Mouse (Mus musculus) T-helper 1 cell (primary cell): ENCODE measurements around the gene Papss1.

Experiments used
- in situ Hi-C: fragments of 300-600 bp; cut with MboI, MseI; formaldehyde crosslinking; loops from one replicate; pipeline ENCODE4 v1.15.1; 2025; ENCODE audit warnings: high pct_unique_total_duplicates

Papss1 gene

GRCm38 (mm10) chr3:131580040-131580439 is 15.5 kb downstream of the Papss1 start:
- in situ Hi-C loops = loop anchor here (10.0 kb wide), 1 partner anchor 595 kb away; no protein-coding TSS in a partner anchor

- in situ Hi-C loops = loop anchor here (10.0 kb wide), 1 partner anchor 594 kb away; no protein-coding TSS in a partner anchor
Measured at GRCm38 (mm10) chr3:131581096-131581495, 16.5 kb downstream of the Papss1 start.

GRCm38 (mm10) chr3:131586818-131587217 is 22.2 kb downstream of the Papss1 start:
- in situ Hi-C loops = loop anchor here (10.0 kb wide), 1 partner anchor 588 kb away; no protein-coding TSS in a partner anchor

GRCm38 (mm10) chr3:131587959-131588358 is 23.4 kb downstream of the Papss1 start:
- in situ Hi-C loops = loop anchor here (10.0 kb wide), 1 partner anchor 587 kb away; no protein-coding TSS in a partner anchor

GRCm38 (mm10) chr3:131593143-131593798 is 28.7 kb downstream of the Papss1 start:
- in situ Hi-C loops = no loop called here

GRCm38 (mm10) chr3:131594361-131594760 is 29.8 kb downstream of the Papss1 start:
- in situ Hi-C loops = no loop called here

- in situ Hi-C loops = no loop called here
Measured at GRCm38 (mm10) chr3:131595546-131596245, 31.1 kb downstream of the Papss1 start.

- in situ Hi-C loops = loop anchor here (5.0 kb wide), 1 partner anchor 47 kb away; no protein-coding TSS in a partner anchor
Measured at GRCm38 (mm10) chr3:131600726-131601125, 36.2 kb downstream of the Papss1 start.

- in situ Hi-C loops = loop anchor here (5.0 kb wide), 1 partner anchor 46 kb away; no protein-coding TSS in a partner anchor
Measured at GRCm38 (mm10) chr3:131601366-131601765, 36.8 kb downstream of the Papss1 start.

GRCm38 (mm10) chr3:131602995-131603414 is 38.4 kb downstream of the Papss1 start:
- in situ Hi-C loops = loop anchor here (5.0 kb wide), 1 partner anchor 44 kb away; no protein-coding TSS in a partner anchor

- in situ Hi-C loops = no loop called here
Measured at GRCm38 (mm10) chr3:131608112-131608511, 43.5 kb downstream of the Papss1 start.

- in situ Hi-C loops = no loop called here
Measured at GRCm38 (mm10) chr3:131609651-131610050, 45.1 kb downstream of the Papss1 start.

- in situ Hi-C loops = no loop called here
Measured at GRCm38 (mm10) chr3:131610595-131610994, 46.0 kb downstream of the Papss1 start.

- in situ Hi-C loops = no loop called here
Measured at GRCm38 (mm10) chr3:131612847-131613246, 48.3 kb downstream of the Papss1 start.

GRCm38 (mm10) chr3:131614056-131614455 is 49.5 kb downstream of the Papss1 start:
- in situ Hi-C loops = no loop called here

- in situ Hi-C loops = no loop called here
Measured at GRCm38 (mm10) chr3:131618580-131619338, 54.2 kb downstream of the Papss1 start.

GRCm38 (mm10) chr3:131623208-131623607 is 58.6 kb downstream of the Papss1 start:
- in situ Hi-C loops = no loop called here

- in situ Hi-C loops = no loop called here
Measured at GRCm38 (mm10) chr3:131624063-131624462, 59.5 kb downstream of the Papss1 start.

- in situ Hi-C loops = no loop called here
Measured at GRCm38 (mm10) chr3:131627476-131627875, 62.9 kb downstream of the Papss1 start.

- in situ Hi-C loops = no loop called here
Measured at GRCm38 (mm10) chr3:131628265-131628664, 63.7 kb downstream of the Papss1 start.

GRCm38 (mm10) chr3:131628931-131629330 is 64.4 kb downstream of the Papss1 start:
- in situ Hi-C loops = no loop called here
